Mouse (Mus musculus) C2C12 (cell line): ENCODE measurements around the gene Gm17428. TPM values are rescaled to one million over a fixed set of nuclear protein-coding genes. Genes with fewer than 3 reads are reported as not detected.
A peak's percentile ranks its signal among the peaks of the same experiment; 100 is the strongest.

Source experiments
- H3K27me3 ChIP-seq: one replicate; pipeline ENCODE4 v1.6.1; 2011; ENCODE audit not compliant: control insufficient read depth, insufficient read depth, insufficient read length
- H3K36me3 ChIP-seq: one replicate; pipeline ENCODE4 v1.6.1; 2011; ENCODE audit not compliant: control insufficient read depth, insufficient read depth
- H3K4me3 ChIP-seq: one replicate; pipeline ENCODE4 v1.5.1; 2011; ENCODE audit warnings: mild to moderate bottlenecking, control low read depth; ENCODE audit not compliant: poor library complexity, insufficient read depth, severe bottlenecking
- H3K79me2 ChIP-seq: one replicate; pipeline ENCODE4 v1.6.1; 2011; ENCODE audit not compliant: control insufficient read depth, insufficient read depth
- H3K79me3 ChIP-seq: one replicate; pipeline ENCODE4 v1.6.1; 2011; ENCODE audit warnings: low read depth, control low read depth
- H3ac ChIP-seq: one replicate; pipeline ENCODE3; 2011; ENCODE audit warnings: low read depth; ENCODE audit not compliant: control insufficient read depth, insufficient read length
- CEBPB ChIP-seq: IDR thresholded peaks from one replicate; pipeline ENCODE4 v1.6.1; 2011; ENCODE audit warnings: low read depth, mild to moderate bottlenecking, control low read depth, moderate library complexity
- CTCF ChIP-seq: IDR thresholded peaks from one replicate; pipeline ENCODE4 v1.5.1; 2011; ENCODE audit not compliant: control insufficient read depth, insufficient read depth, insufficient read length
- FOSL1 ChIP-seq: IDR thresholded peaks from one replicate; pipeline ENCODE4 v1.8.0; 2011; ENCODE audit warnings: mild to moderate bottlenecking, low read length; ENCODE audit not compliant: poor library complexity, insufficient read depth, severe bottlenecking
- MAX ChIP-seq: IDR thresholded peaks from one replicate; pipeline ENCODE4 v1.6.1; 2011; ENCODE audit warnings: mild to moderate bottlenecking, control low read depth
- MYOD1 ChIP-seq: IDR thresholded peaks from one replicate; pipeline ENCODE4 v1.6.1; 2011; ENCODE audit warnings: low read depth; ENCODE audit not compliant: control insufficient read depth, insufficient read length
- MYOG ChIP-seq: IDR thresholded peaks from one replicate; pipeline ENCODE4 v1.6.1; 2011; ENCODE audit not compliant: control insufficient read depth, insufficient read length; ENCODE audit errors: extremely low read depth
- USF1 ChIP-seq: IDR thresholded peaks from one replicate; pipeline ENCODE4 v1.6.1; 2011; ENCODE audit warnings: low read depth, mild to moderate bottlenecking, control low read depth, moderate library complexity
- polyA plus RNA-seq: library from polyadenylated mRNA; unstranded; fragments of >200 nt; fragmentation: generic; extraction: Trizol; gene quantifications from one replicate; pipeline ENCODE4 v1.2.1, GENCODE M21; 2012; ENCODE audit warnings: missing spikeins

The Gm17428 gene
- polyA plus RNA-seq, 1 experiment, result not detected

DNA sequence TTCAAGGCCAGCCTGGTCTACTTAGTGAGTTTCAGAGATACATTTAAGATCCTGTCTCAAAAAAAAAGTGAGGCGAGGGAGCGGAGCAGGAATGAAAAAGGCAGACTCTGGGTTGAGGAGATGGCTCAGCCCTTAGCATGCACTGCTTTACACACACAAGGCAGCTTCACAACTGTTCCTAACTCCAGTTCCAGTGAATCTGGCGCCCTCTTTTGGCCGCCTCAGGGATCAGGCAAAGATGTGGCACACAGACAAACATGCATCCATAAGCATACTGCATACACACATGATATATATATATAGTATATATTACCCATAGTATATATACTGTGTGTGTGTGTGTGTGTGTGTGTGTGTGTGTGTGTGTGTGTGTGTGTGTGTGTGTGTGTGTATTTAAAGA lies 34.4 kb downstream of the Gm17428 start:
- Histone ChIP-seq H3K79me2 (peaks cover 7% of the 10 kb centered on the region), H3K27me3 (no peaks in the 10 kb centered on the region), H3K36me3 (no peaks in the 10 kb centered on the region), H3K79me3 (peaks cover 5% of the 10 kb centered on the region), H3ac (no peak overlapping the region), H3K4me3 (no peak overlapping the region)
- TF ChIP-seq CTCF (no peak), MYOD1 (no peak), USF1 (no peak), FOSL1 (no peak), MAX (no peak)

DNA sequence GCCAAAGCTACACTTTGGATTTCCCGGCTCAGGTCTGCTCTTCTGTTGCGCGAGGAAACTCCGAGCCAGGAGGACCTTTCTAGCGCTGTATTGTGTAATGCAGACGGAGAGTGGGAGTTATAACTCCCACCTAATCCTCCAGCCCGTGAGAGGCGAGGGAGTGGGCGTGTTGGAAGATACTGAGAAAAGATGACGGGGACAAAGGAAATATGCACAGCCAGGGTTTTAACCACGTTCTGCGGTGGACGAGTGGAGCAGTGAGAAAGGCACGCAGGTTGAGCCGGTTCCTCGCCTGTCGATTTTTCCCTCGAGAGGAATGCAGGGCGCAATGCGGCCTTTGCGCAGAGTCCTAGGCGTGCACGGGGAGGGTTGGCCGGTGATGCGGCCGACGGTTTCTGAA lies 37.9 kb downstream of the Gm17428 start:
- H3K36me3 ChIP-seq, result peaks cover 9% of the 10 kb centered on the region
- H3K79me2 ChIP-seq, result peaks cover 18% of the 10 kb centered on the region
- peak overlapping the region; percentile 34 for H3K4me3 ChIP-seq
- no peaks in the 10 kb centered on the region for H3K27me3 ChIP-seq
- TF ChIP-seq FOSL1 (no peak), CEBPB (peak; percentile 13), MYOD1 (no peak), USF1 (no peak)
- peaks cover 11% of the 10 kb centered on the region for H3K79me3 ChIP-seq
- peak overlapping the region; percentile 93 for H3ac ChIP-seq

DNA sequence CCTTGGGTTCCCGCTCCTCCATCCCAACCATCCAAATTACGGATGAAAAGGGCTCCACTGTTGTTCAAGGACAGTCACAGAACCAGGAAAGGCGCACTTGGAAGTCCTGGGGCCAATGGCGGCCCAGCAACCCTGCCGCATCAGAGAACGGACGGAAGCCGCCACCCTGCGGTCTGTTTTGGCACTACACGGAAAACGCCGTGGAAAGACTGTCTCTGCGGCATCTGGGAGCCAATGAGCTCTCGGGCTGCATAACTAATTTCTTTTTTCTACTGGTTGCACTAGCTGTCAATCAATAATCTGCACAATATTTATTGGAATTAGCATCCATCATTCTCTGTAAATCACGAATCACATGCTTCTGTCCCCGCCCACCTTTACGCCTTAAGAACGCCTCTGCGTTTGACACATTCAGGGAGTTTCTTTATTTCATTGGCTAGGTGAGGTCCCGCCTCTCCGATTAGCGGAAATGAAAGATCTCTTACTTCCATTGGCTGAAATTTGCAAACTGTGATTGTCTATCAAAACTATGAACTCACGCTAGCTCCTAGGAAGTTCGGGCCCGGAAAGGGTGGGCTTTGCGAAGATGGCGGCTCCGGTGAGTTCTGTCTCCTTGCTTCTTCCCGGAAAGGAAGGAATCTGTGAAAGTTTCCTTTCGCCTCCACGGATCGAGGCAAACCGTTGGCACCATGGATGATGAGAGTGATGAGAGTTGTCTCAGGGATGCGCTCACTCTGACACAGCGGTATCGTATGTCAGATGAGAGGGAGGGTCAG lies 38.4 kb downstream of the Gm17428 start, which contains the start of gene Ngdn:
TSS of gene Ngdn (plus strand) at position 464 of the 776 bp plus-strand sequence.
- Histone ChIP-seq H3K79me2 (peaks cover 18% of the 10 kb centered on the region), H3K79me3 (peaks cover 11% of the 10 kb centered on the region), H3K4me3 (peak within 1 kb of the TSS; percentile 60), H3K27me3 (no peaks in the 10 kb centered on the region), H3K36me3 (peaks cover 14% of the 10 kb centered on the region), H3ac (peak within 1 kb of the TSS; percentile 97)
- TF ChIP-seq FOSL1, result no peak
- peak; percentile 80 for TF ChIP-seq CTCF
- peak; percentile 8 for TF ChIP-seq MAX
- TF ChIP-seq USF1, result peak; percentile 36
- TF ChIP-seq MYOD1, result no peak

DNA sequence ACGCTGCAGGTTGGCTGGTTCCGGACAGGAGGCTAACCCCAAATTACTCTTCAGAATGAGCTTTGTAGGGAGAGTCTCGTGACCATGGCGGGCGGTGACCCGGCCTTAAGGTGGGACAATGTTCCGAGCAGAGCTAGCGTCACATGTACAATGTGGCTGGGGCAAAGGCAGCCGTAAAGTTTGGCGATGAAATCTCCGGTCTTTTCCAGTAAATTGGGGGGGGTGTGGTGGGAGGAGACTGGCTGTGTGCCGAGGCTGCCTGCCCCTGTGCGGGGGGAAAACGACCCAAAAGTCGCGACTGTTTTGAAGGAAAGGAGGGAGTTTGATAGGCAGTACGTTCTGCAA lies 39.0 kb downstream of the Gm17428 start:
- TF ChIP-seq CTCF (no peak), USF1 (no peak), FOSL1 (no peak), CEBPB (no peak), MAX (no peak), MYOG (no peak)
- Histone ChIP-seq H3K79me2 (peaks cover 18% of the 10 kb centered on the region), H3K79me3 (peaks cover 11% of the 10 kb centered on the region), H3K27me3 (no peaks in the 10 kb centered on the region), H3K4me3 (peak overlapping the region; percentile 60), H3K36me3 (peaks cover 19% of the 10 kb centered on the region), H3ac (peak overlapping the region; percentile 97)

DNA sequence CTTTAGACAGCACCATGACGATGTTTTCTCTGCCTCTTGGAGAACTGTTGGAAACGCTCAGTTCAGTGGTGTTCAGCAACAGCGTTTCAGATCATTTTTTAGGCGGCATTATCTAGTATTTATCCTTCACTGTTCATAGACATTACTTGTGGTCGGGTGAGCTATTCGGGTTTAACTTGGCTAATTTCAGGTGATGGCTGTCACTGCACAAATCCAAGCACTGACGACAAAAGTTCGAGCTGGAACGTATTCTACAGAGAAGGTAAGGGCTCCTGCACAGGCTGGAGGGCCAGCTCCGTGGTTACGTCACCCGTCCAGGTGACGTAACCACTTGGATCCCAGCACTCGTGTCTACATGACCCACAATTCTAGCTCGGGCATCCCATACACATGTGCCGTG lies 40.1 kb downstream of the Gm17428 start:
- Histone ChIP-seq H3K79me3 (peaks cover 11% of the 10 kb centered on the region), H3K27me3 (no peaks in the 10 kb centered on the region), H3K4me3 (no peak overlapping the region), H3K36me3 (peaks cover 26% of the 10 kb centered on the region), H3K79me2 (peaks cover 18% of the 10 kb centered on the region), H3ac (no peak overlapping the region)
- TF ChIP-seq MYOD1, result no peak
- TF ChIP-seq CEBPB, result no peak
- no peak for TF ChIP-seq MAX
- TF ChIP-seq MYOG, result no peak
- TF ChIP-seq FOSL1, result no peak
- TF ChIP-seq USF1, result no peak
- TF ChIP-seq CTCF, result no peak

DNA sequence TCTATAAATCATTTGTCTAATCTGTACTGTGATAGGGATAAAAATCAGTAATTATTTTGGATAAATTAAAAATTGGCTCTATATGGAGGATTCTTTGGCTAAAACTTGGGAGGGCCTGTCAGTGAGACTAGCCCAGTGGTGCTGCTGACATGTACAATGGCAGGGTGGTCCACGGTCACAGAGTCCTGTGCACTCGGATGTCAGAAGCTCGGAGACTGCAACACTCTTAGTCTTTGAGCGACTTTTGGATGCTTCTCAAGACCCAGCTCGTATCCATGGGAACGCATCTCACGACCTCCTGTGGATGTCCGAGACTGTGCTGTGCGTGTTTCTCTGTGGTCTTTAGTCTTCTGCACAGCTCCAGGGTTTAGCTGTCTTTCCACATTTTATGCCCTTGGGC lies 43.7 kb downstream of the Gm17428 start:
- TF ChIP-seq MYOG, result no peak
- TF ChIP-seq CEBPB, result no peak
- no peak for TF ChIP-seq USF1
- no peak for TF ChIP-seq FOSL1
- TF ChIP-seq MAX, result no peak
- no peak for TF ChIP-seq MYOD1
- no peak for TF ChIP-seq CTCF
- no peaks in the 10 kb centered on the region for H3K27me3 ChIP-seq
- peaks cover 18% of the 10 kb centered on the region for H3K79me2 ChIP-seq
- peaks cover 11% of the 10 kb centered on the region for H3K79me3 ChIP-seq
- H3K36me3 ChIP-seq, result peaks cover 37% of the 10 kb centered on the region
- no peak overlapping the region for H3ac ChIP-seq
- H3K4me3 ChIP-seq, result no peak overlapping the region
